Mouse (Mus musculus): ENCODE data around the gene Sh3bgrl2. TPM values are rescaled to one million over a fixed set of nuclear protein-coding genes. Genes with fewer than 3 reads are reported as not detected.
A peak's percentile ranks its signal among the peaks of the same experiment; 100 is the strongest.

The Sh3bgrl2 gene
- polyA plus RNA-seq, 1 experiment, result 29.9 TPM

GRCm38 (mm10) chr9:83605886-83606640 is 57.9 kb downstream of the Sh3bgrl2 start:
- peaks cover 4% of the 10 kb centered on the region for H3K4me1 ChIP-seq (ENCODE audit: control insufficient read depth, insufficient read depth, low read length)
- 62% methylated on average over 8 of the region's 8 CpGs for WGBS
- H3K27me3 ChIP-seq (ENCODE audit: control insufficient read depth, insufficient read depth, low read length), result no peaks in the 10 kb centered on the region
- H3K27ac ChIP-seq (ENCODE audit: insufficient read depth, low read length), result no peak overlapping the region
- no peak overlapping the region for H3K4me3 ChIP-seq (replicated peaks; ENCODE audit: insufficient read depth, low read depth, low read length)
- TF ChIP-seq CTCF (IDR thresholded peaks at IDR 0.05; ENCODE audit: borderline replicate concordance, insufficient read depth, low read depth, low read length) (no peak), POLR2A (IDR thresholded peaks at IDR 0.05; ENCODE audit: borderline replicate concordance, insufficient read depth, low read length) (no peak)
- DNase-seq, result no peak

- 90% methylated on average over 1 of the region's 1 CpGs for WGBS
- no peak for DNase-seq
- TF ChIP-seq CTCF (IDR thresholded peaks at IDR 0.05; ENCODE audit: borderline replicate concordance, insufficient read depth, low read depth, low read length), result no peak
- no peak for TF ChIP-seq POLR2A (IDR thresholded peaks at IDR 0.05; ENCODE audit: borderline replicate concordance, insufficient read depth, low read length)
- Histone ChIP-seq H3K4me3 (replicated peaks; ENCODE audit: insufficient read depth, low read depth, low read length) (no peak overlapping the region), H3K27ac (ENCODE audit: insufficient read depth, low read length) (no peak overlapping the region), H3K27me3 (ENCODE audit: control insufficient read depth, insufficient read depth, low read length) (no peaks in the 10 kb centered on the region), H3K4me1 (ENCODE audit: control insufficient read depth, insufficient read depth, low read length) (peaks cover 4% of the 10 kb centered on the region)
Measured at GRCm38 (mm10) chr9:83608135-83608534, 60.0 kb downstream of the Sh3bgrl2 start.

- Histone ChIP-seq H3K4me3 (replicated peaks; ENCODE audit: insufficient read depth, low read depth, low read length) (no peak overlapping the region), H3K27ac (ENCODE audit: insufficient read depth, low read length) (no peak overlapping the region), H3K27me3 (ENCODE audit: control insufficient read depth, insufficient read depth, low read length) (no peaks in the 10 kb centered on the region), H3K4me1 (ENCODE audit: control insufficient read depth, insufficient read depth, low read length) (peaks cover 4% of the 10 kb centered on the region)
- WGBS, result 42% methylated on average over 9 of the region's 9 CpGs
- peak; percentile 76 to 82 for DNase-seq
- TF ChIP-seq POLR2A (IDR thresholded peaks at IDR 0.05; ENCODE audit: borderline replicate concordance, insufficient read depth, low read length) (no peak), CTCF (IDR thresholded peaks at IDR 0.05; ENCODE audit: borderline replicate concordance, insufficient read depth, low read depth, low read length) (peak; percentile 87)
Measured at GRCm38 (mm10) chr9:83609422-83610297, 61.5 kb downstream of the Sh3bgrl2 start.

DNA sequence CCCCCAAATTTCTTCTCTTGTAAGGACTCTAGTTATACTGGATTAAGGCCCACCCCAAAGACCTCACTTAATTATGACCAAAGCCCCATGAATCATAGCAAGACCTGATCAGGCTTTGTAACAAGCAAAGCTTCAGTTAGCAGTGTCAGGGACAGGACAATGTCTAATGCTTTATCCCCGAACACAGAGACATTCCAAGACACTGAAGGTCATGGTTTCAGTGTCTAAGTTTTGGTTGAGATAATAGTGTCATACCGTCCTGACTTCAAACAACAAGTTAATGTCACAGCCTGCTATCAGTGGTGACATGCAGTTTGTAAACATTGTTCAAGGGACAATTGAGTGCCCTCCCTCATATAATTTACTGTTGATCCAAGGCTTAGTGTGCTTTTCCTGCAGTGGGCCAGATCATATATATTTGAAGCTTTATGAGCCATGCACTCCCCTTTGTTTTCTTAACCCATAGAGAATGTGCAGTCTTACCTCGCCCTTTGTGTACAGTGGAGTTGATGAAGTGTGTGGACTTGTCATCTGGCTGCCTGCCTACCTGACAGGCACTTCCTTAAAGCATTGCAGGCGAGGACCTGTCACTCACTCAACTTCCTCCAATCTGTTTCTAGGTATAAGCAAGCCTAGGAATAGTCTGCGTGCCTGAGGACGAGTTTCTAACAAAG is 67.9 kb downstream of the Sh3bgrl2 start:
- Histone ChIP-seq H3K4me1 (ENCODE audit: control insufficient read depth, insufficient read depth, low read length) (no peaks in the 10 kb centered on the region), H3K27me3 (ENCODE audit: control insufficient read depth, insufficient read depth, low read length) (no peaks in the 10 kb centered on the region), H3K27ac (ENCODE audit: insufficient read depth, low read length) (no peak overlapping the region), H3K4me3 (replicated peaks; ENCODE audit: insufficient read depth, low read depth, low read length) (no peak overlapping the region)
- DNase-seq, result no peak
- no peak for TF ChIP-seq POLR2A (IDR thresholded peaks at IDR 0.05; ENCODE audit: borderline replicate concordance, insufficient read depth, low read length)
- TF ChIP-seq CTCF (IDR thresholded peaks at IDR 0.05; ENCODE audit: borderline replicate concordance, insufficient read depth, low read depth, low read length), result no peak
- WGBS, result 79% methylated on average over 6 of the region's 6 CpGs

GRCm38 (mm10) chr9:83616586-83617081 is 68.5 kb downstream of the Sh3bgrl2 start:
- DNase-seq, result no peak
- no peak overlapping the region for H3K4me3 ChIP-seq (replicated peaks; ENCODE audit: insufficient read depth, low read depth, low read length)
- 60% methylated on average over 7 of the region's 7 CpGs for WGBS
- H3K27ac ChIP-seq (ENCODE audit: insufficient read depth, low read length), result no peak overlapping the region
- H3K4me1 ChIP-seq (ENCODE audit: control insufficient read depth, insufficient read depth, low read length), result no peaks in the 10 kb centered on the region
- TF ChIP-seq CTCF (IDR thresholded peaks at IDR 0.05; ENCODE audit: borderline replicate concordance, insufficient read depth, low read depth, low read length), result no peak
- TF ChIP-seq POLR2A (IDR thresholded peaks at IDR 0.05; ENCODE audit: borderline replicate concordance, insufficient read depth, low read length), result no peak
- H3K27me3 ChIP-seq (ENCODE audit: control insufficient read depth, insufficient read depth, low read length), result no peaks in the 10 kb centered on the region

DNA sequence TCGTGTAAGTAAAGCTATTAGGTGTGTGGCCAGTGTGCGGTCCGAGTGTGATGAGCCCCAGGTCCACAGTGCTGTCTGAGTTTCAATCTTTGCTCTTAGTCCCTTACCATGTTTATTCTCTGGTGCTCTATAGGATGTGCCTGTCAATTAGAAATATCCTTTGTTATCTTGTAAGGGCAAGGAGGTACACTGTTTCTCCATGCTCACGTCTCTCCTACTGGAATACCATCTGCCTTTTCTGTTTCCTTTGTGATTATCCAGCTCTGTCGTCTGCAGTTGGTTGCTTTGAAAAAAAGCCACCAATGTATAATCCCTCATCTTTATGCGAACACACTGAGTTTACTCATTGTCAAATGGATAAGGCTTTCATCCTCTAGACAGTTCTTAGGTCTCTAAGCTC is 75.3 kb downstream of the Sh3bgrl2 start:
- no peak for DNase-seq
- no peaks in the 10 kb centered on the region for H3K4me1 ChIP-seq (ENCODE audit: control insufficient read depth, insufficient read depth, low read length)
- no peak for TF ChIP-seq POLR2A (IDR thresholded peaks at IDR 0.05; ENCODE audit: borderline replicate concordance, insufficient read depth, low read length)
- TF ChIP-seq CTCF (IDR thresholded peaks at IDR 0.05; ENCODE audit: borderline replicate concordance, insufficient read depth, low read depth, low read length), result no peak
- no peaks in the 10 kb centered on the region for H3K27me3 ChIP-seq (ENCODE audit: control insufficient read depth, insufficient read depth, low read length)
- WGBS, result 69% methylated on average over 6 of the region's 6 CpGs
- no peak overlapping the region for H3K27ac ChIP-seq (ENCODE audit: insufficient read depth, low read length)
- H3K4me3 ChIP-seq (replicated peaks; ENCODE audit: insufficient read depth, low read depth, low read length), result no peak overlapping the region

DNA sequence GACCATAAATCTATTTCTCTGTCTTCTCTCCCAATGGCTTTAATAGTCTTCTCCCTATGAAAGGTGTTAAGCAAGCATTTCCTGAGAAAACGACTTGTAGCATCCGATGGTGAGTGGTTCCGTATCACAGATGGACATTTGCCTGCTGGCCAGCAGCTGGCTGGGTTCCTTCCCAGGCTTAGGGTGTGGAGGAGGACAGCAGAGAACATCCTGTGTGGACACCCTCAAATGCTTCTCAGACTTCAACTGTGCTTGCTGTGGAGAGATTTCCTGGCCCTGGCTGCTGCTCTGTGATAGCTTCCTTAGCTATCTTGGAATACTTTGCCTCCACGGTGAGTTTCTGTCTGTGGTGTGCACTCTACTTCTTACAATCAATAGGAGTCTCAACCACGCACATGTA is 76.1 kb downstream of the Sh3bgrl2 start:
- DNase-seq, result no peak
- WGBS, result 51% methylated on average over 5 of the region's 5 CpGs
- TF ChIP-seq POLR2A (IDR thresholded peaks at IDR 0.05; ENCODE audit: borderline replicate concordance, insufficient read depth, low read length), result no peak
- no peak for TF ChIP-seq CTCF (IDR thresholded peaks at IDR 0.05; ENCODE audit: borderline replicate concordance, insufficient read depth, low read depth, low read length)

More for the DNA sequence above, 76.1 kb downstream of the Sh3bgrl2 start:
- Histone ChIP-seq H3K27ac (ENCODE audit: insufficient read depth, low read length) (no peak overlapping the region), H3K4me1 (ENCODE audit: control insufficient read depth, insufficient read depth, low read length) (no peaks in the 10 kb centered on the region), H3K4me3 (replicated peaks; ENCODE audit: insufficient read depth, low read depth, low read length) (no peak overlapping the region), H3K27me3 (ENCODE audit: control insufficient read depth, insufficient read depth, low read length) (no peaks in the 10 kb centered on the region)

All from cerebellum, adult 2 months (tissue).